10 mouse cellular contexts compared by ENCODE assay signal in genomic region chr2:33729701-33730100, GRCm38 (mm10).
DNase-seq lines count a peak whose midpoint lies in the region; ATAC-seq and TF ChIP-seq lines count a peak whose summit lies in the region.
"Had no signal": no experiment of that assay in that cellular context is flagged by ENCODE, and none has a peak within 500 bp of the region (broad histone marks: within the 10 kb centered on the region; RNA-seq: fewer than 3 reads in every experiment).

No protein-coding gene starts in this region.

- 14% methylated on average over 5 of the region's 5 CpGs for WGBS in lung, embryonic 14.5 days
- 25% methylated on average over 5 of the region's 5 CpGs for WGBS in limb, embryonic 11.5 days

- no peak for ATAC-seq in lung, embryonic 14.5 days (ENCODE audit: insufficient read depth)
- ATAC-seq in limb, embryonic 11.5 days (ENCODE audit: insufficient number of reproducible peaks, low FRiP score, low TSS enrichment, low read depth) = no peak

- no peak overlapping the region for H3K4me3 ChIP-seq in lung, embryonic 14.5 days (ENCODE audit: low read depth, low read length)
- H3K4me3 ChIP-seq in limb, embryonic 11.5 days (ENCODE audit: low read depth, low read length) = no peak overlapping the region
- H3K4me3 ChIP-seq: heart, embryonic 13.5 days; liver, embryonic 15.5 days had no signal

- no peaks in the 10 kb centered on the region for H3K27me3 ChIP-seq in lung, embryonic 14.5 days (ENCODE audit: insufficient read depth, low read length)
- H3K27me3 ChIP-seq in limb, embryonic 11.5 days (ENCODE audit: control insufficient read depth, insufficient read depth, low read length) = no peaks in the 10 kb centered on the region
- H3K27me3 ChIP-seq: heart, embryonic 13.5 days; liver, embryonic 15.5 days had no signal

- no peak overlapping the region for H3K27ac ChIP-seq in lung, embryonic 14.5 days (ENCODE audit: low read depth)
- 0 out of 2 replicates have a peak overlapping the region, but pooled peaks have one; percentile 5 for H3K27ac ChIP-seq in limb, embryonic 11.5 days (replicated peaks; ENCODE audit: low read depth, low read length)
- H3K27ac ChIP-seq: heart, embryonic 13.5 days; liver, embryonic 15.5 days had no signal

- no peak overlapping the region for H3K4me2 ChIP-seq in lung, embryonic 14.5 days
- H3K4me2 ChIP-seq in limb, embryonic 11.5 days (ENCODE audit: low read depth, severe bottlenecking) = no peak overlapping the region
- H3K4me2 ChIP-seq: heart, embryonic 13.5 days; liver, embryonic 15.5 days had no signal

- no peaks in the 10 kb centered on the region for H3K9me3 ChIP-seq in lung, embryonic 14.5 days (ENCODE audit: low read depth, low read length)
- H3K9me3 ChIP-seq in limb, embryonic 11.5 days (ENCODE audit: control insufficient read depth, low read length) = no peaks in the 10 kb centered on the region
- H3K9me3 ChIP-seq: heart, embryonic 13.5 days; liver, embryonic 15.5 days had no signal

- peak; percentile 57 for TF ChIP-seq CTCF in lung, embryonic 14.5 days (IDR thresholded peaks at IDR 0.05; ENCODE audit: low read depth)

- peaks cover 19% of the 10 kb centered on the region for H3K36me3 ChIP-seq in lung, embryonic 14.5 days (ENCODE audit: insufficient read depth)
- peaks cover 2% of the 10 kb centered on the region; the same call in 1 of the 2 replicates for H3K36me3 ChIP-seq in limb, embryonic 11.5 days (ENCODE audit: control insufficient read depth, insufficient read depth, low read length)
- H3K36me3 ChIP-seq: liver, embryonic 15.5 days had no signal

- no peaks in the 10 kb centered on the region for H3K4me1 ChIP-seq in lung, embryonic 14.5 days (ENCODE audit: insufficient read depth)
- peaks cover 22% of the 10 kb centered on the region for H3K4me1 ChIP-seq in limb, embryonic 11.5 days (ENCODE audit: control insufficient read depth, insufficient read depth, low read length)

- H3K9ac ChIP-seq in lung, embryonic 14.5 days = no peak overlapping the region
- H3K9ac ChIP-seq in limb, embryonic 11.5 days (ENCODE audit: low read length) = no peak overlapping the region
- H3K9ac ChIP-seq: heart, embryonic 13.5 days; liver, embryonic 15.5 days had no signal

- peak; percentile 14 for DNase-seq in heart, postnatal 4 days
- no peak for DNase-seq in heart, adult 11 months
- DNase-seq in lung, embryonic 14.5 days = peak; percentile 60
- no peak for DNase-seq in lung, adult 18-20 months
- DNase-seq in NIH3T3 (ENCODE audit: low read depth) = peak; percentile 42
- no peak for DNase-seq in limb, embryonic 11.5 days (ENCODE audit: low spot score)
- no peak for DNase-seq in cerebellum, adult 9-10 months
- DNase-seq: adrenal gland, postnatal 25 days had no signal

Comparison
In these comparisons a context has a peak if more than half of its experiments do, and no peak if none do; other contexts are left out.
1. DNase-seq: peak in heart, postnatal 4 days (single experiment), lung, embryonic 14.5 days (single experiment) and NIH3T3 (single experiment); none in heart, adult 11 months (single experiment), lung, adult 18-20 months (0 of 2), limb, embryonic 11.5 days (single experiment) and cerebellum, adult 9-10 months (single experiment).